Mouse (Mus musculus): ENCODE measurements at regions not wholly inside any gene's neighbourhood (a gene's known extent, or its start where the extent isn't known, plus 50 kb on each side); places are given as distances from the start of the nearest gene placed in this dataset.
A peak's percentile ranks its signal among the peaks of the same experiment; 100 is the strongest.

- Histone ChIP-seq H3K27ac (ENCODE audit: low read depth, low read length) (no peak overlapping the region), H3K4me3 (ENCODE audit: low read depth, low read length) (no peak overlapping the region), H3K9me3 (replicated peaks; ENCODE audit: control insufficient read depth, low read length) (no peaks in the 10 kb centered on the region), H3K27me3 (replicated peaks; ENCODE audit: control insufficient read depth, insufficient read depth, low read length) (no peaks in the 10 kb centered on the region), H3K4me2 (ENCODE audit: low read length) (no peak overlapping the region), H3K36me3 (ENCODE audit: control insufficient read depth, insufficient read depth, low read length) (no peaks in the 10 kb centered on the region), H3K4me1 (ENCODE audit: control insufficient read depth, insufficient read depth, low read length) (no peaks in the 10 kb centered on the region), H3K9ac (ENCODE audit: low read length) (no peak overlapping the region)
- DNase-seq (ENCODE audit: low spot score) (peak; percentile 81), ATAC-seq (peak; percentile 68; the same call in 1 of the 2 replicates)
- WGBS: 41% methylated on average over 4 of the region's 4 CpGs
Measured at GRCm38 (mm10) chr3:119995781-119996180, 211.5 kb upstream of the Ptbp2 start.

GRCm38 (mm10) chr3:119987245-119987852 lies 203.1 kb upstream of the Ptbp2 start:
- Histone ChIP-seq H3K9ac (ENCODE audit: low read length) (no peak overlapping the region), H3K9me3 (replicated peaks; ENCODE audit: control insufficient read depth, low read length) (no peaks in the 10 kb centered on the region), H3K4me3 (ENCODE audit: low read depth, low read length) (no peak overlapping the region), H3K36me3 (ENCODE audit: control insufficient read depth, insufficient read depth, low read length) (no peaks in the 10 kb centered on the region), H3K27ac (ENCODE audit: low read depth, low read length) (no peak overlapping the region), H3K27me3 (replicated peaks; ENCODE audit: control insufficient read depth, insufficient read depth, low read length) (no peaks in the 10 kb centered on the region), H3K4me1 (ENCODE audit: control insufficient read depth, insufficient read depth, low read length) (no peaks in the 10 kb centered on the region), H3K4me2 (ENCODE audit: low read length) (no peak overlapping the region)
- 63% methylated on average over 3 of the region's 3 CpGs for WGBS
- DNase-seq (ENCODE audit: low spot score) (no peak), ATAC-seq (no peak)

- DNase-seq (ENCODE audit: low spot score) (no peak), ATAC-seq (no peak)
- Histone ChIP-seq H3K27me3 (replicated peaks; ENCODE audit: control insufficient read depth, insufficient read depth, low read length) (no peaks in the 10 kb centered on the region), H3K27ac (ENCODE audit: low read depth, low read length) (no peak overlapping the region), H3K4me2 (ENCODE audit: low read length) (no peak overlapping the region), H3K36me3 (ENCODE audit: control insufficient read depth, insufficient read depth, low read length) (no peaks in the 10 kb centered on the region), H3K9me3 (replicated peaks; ENCODE audit: control insufficient read depth, low read length) (no peaks in the 10 kb centered on the region), H3K9ac (ENCODE audit: low read length) (no peak overlapping the region), H3K4me3 (ENCODE audit: low read depth, low read length) (no peak overlapping the region), H3K4me1 (ENCODE audit: control insufficient read depth, insufficient read depth, low read length) (no peaks in the 10 kb centered on the region)
- WGBS: 87% methylated on average over 1 of the region's 1 CpGs
Measured at GRCm38 (mm10) chr3:119977349-119977748, 193.1 kb upstream of the Ptbp2 start.

- no peak overlapping the region for H3K9ac ChIP-seq (ENCODE audit: low read length)
- H3K27ac ChIP-seq (ENCODE audit: low read depth, low read length): no peak overlapping the region
- H3K4me3 ChIP-seq (ENCODE audit: low read depth, low read length): no peak overlapping the region
- ATAC-seq (no peak), DNase-seq (ENCODE audit: low spot score) (no peak)
- H3K27me3 ChIP-seq (replicated peaks; ENCODE audit: control insufficient read depth, insufficient read depth, low read length): no peaks in the 10 kb centered on the region
- H3K4me2 ChIP-seq (ENCODE audit: low read length): no peak overlapping the region
- WGBS: 94% methylated on average over 3 of the region's 3 CpGs
- H3K4me1 ChIP-seq (ENCODE audit: control insufficient read depth, insufficient read depth, low read length): no peaks in the 10 kb centered on the region
- no peaks in the 10 kb centered on the region for H3K36me3 ChIP-seq (ENCODE audit: control insufficient read depth, insufficient read depth, low read length)
- H3K9me3 ChIP-seq (replicated peaks; ENCODE audit: control insufficient read depth, low read length): no peaks in the 10 kb centered on the region
Measured at GRCm38 (mm10) chr3:119976363-119976762, 192.1 kb upstream of the Ptbp2 start.

- Histone ChIP-seq H3K27ac (ENCODE audit: low read depth, low read length) (no peak overlapping the region), H3K27me3 (replicated peaks; ENCODE audit: control insufficient read depth, insufficient read depth, low read length) (no peaks in the 10 kb centered on the region), H3K9ac (ENCODE audit: low read length) (no peak overlapping the region), H3K9me3 (replicated peaks; ENCODE audit: control insufficient read depth, low read length) (no peaks in the 10 kb centered on the region), H3K4me3 (ENCODE audit: low read depth, low read length) (no peak overlapping the region), H3K4me2 (ENCODE audit: low read length) (no peak overlapping the region), H3K4me1 (ENCODE audit: control insufficient read depth, insufficient read depth, low read length) (peaks cover 19% of the 10 kb centered on the region), H3K36me3 (ENCODE audit: control insufficient read depth, insufficient read depth, low read length) (no peaks in the 10 kb centered on the region)
- 7% methylated on average over 5 of the region's 5 CpGs for WGBS
- DNase-seq (ENCODE audit: low spot score) (peak; percentile 46), ATAC-seq (peak; percentile 38; the same call in 1 of the 2 replicates)
Measured at GRCm38 (mm10) chr3:119958799-119959467, 174.7 kb upstream of the Ptbp2 start.

GRCm38 (mm10) chr3:119957529-119957928 lies 173.3 kb upstream of the Ptbp2 start:
- H3K36me3 ChIP-seq (ENCODE audit: control insufficient read depth, insufficient read depth, low read length): no peaks in the 10 kb centered on the region
- WGBS: 68% methylated on average over 8 of the region's 8 CpGs
- no peak overlapping the region for H3K27ac ChIP-seq (ENCODE audit: low read depth, low read length)
- peak; percentile 63 for DNase-seq (ENCODE audit: low spot score)
- H3K9ac ChIP-seq (ENCODE audit: low read length): no peak overlapping the region
- peaks cover 19% of the 10 kb centered on the region for H3K4me1 ChIP-seq (ENCODE audit: control insufficient read depth, insufficient read depth, low read length)
- peak; percentile 47; the same call in 1 of the 2 replicates for ATAC-seq
- H3K9me3 ChIP-seq (replicated peaks; ENCODE audit: control insufficient read depth, low read length): no peaks in the 10 kb centered on the region
- no peaks in the 10 kb centered on the region for H3K27me3 ChIP-seq (replicated peaks; ENCODE audit: control insufficient read depth, insufficient read depth, low read length)
- H3K4me2 ChIP-seq (ENCODE audit: low read length): no peak overlapping the region
- no peak overlapping the region for H3K4me3 ChIP-seq (ENCODE audit: low read depth, low read length)

- no peak overlapping the region for H3K4me2 ChIP-seq (ENCODE audit: low read length)
- no peak overlapping the region for H3K4me3 ChIP-seq (ENCODE audit: low read depth, low read length)
- H3K27me3 ChIP-seq (replicated peaks; ENCODE audit: control insufficient read depth, insufficient read depth, low read length): no peaks in the 10 kb centered on the region
- H3K9ac ChIP-seq (ENCODE audit: low read length): no peak overlapping the region
- H3K27ac ChIP-seq (ENCODE audit: low read depth, low read length): no peak overlapping the region
- H3K36me3 ChIP-seq (ENCODE audit: control insufficient read depth, insufficient read depth, low read length): no peaks in the 10 kb centered on the region
- DNase-seq (ENCODE audit: low spot score) (no peak), ATAC-seq (peak; percentile 22; the same call in 1 of the 2 replicates)
- peaks cover 20% of the 10 kb centered on the region for H3K4me1 ChIP-seq (ENCODE audit: control insufficient read depth, insufficient read depth, low read length)
- 63% methylated on average over 7 of the region's 7 CpGs for WGBS
- H3K9me3 ChIP-seq (replicated peaks; ENCODE audit: control insufficient read depth, low read length): no peaks in the 10 kb centered on the region
Measured at GRCm38 (mm10) chr3:119955745-119956615, 171.7 kb upstream of the Ptbp2 start.

- Histone ChIP-seq H3K9ac (ENCODE audit: low read length) (no peak overlapping the region), H3K9me3 (replicated peaks; ENCODE audit: control insufficient read depth, low read length) (no peaks in the 10 kb centered on the region), H3K27ac (ENCODE audit: low read depth, low read length) (no peak overlapping the region), H3K4me1 (ENCODE audit: control insufficient read depth, insufficient read depth, low read length) (peaks cover 34% of the 10 kb centered on the region), H3K27me3 (replicated peaks; ENCODE audit: control insufficient read depth, insufficient read depth, low read length) (no peaks in the 10 kb centered on the region), H3K4me3 (ENCODE audit: low read depth, low read length) (no peak overlapping the region), H3K36me3 (ENCODE audit: control insufficient read depth, insufficient read depth, low read length) (no peaks in the 10 kb centered on the region), H3K4me2 (ENCODE audit: low read length) (no peak overlapping the region)
- ATAC-seq (peak; percentile 30), DNase-seq (ENCODE audit: low spot score) (peak; percentile 81)
- 13% methylated on average over 3 of the region's 3 CpGs for WGBS
Measured at GRCm38 (mm10) chr3:119950721-119951120, 166.5 kb upstream of the Ptbp2 start.
